Mouse (Mus musculus): ENCODE results near the gene Ccl3.

GRCm38 (mm10) chr11:83630630-83631029, 18.5 kb downstream of the Ccl3 start:
- TF ChIP-seq EP300 (IDR thresholded peaks at IDR 0.05; ENCODE audit: low read depth) = no peak
- no peak for TF ChIP-seq CTCF (IDR thresholded peaks at IDR 0.05; ENCODE audit: low read depth)
